Mouse (Mus musculus) forebrain, embryonic 10.5 days (tissue): ENCODE measurements around the gene Copg1. TPM values are rescaled to one million over a fixed set of nuclear protein-coding genes. Genes with fewer than 3 reads are reported as not detected.

Experiments
- DNase-seq: peaks from one replicate; pipeline ENCODE4 v3.0.0-alpha.2; 2017; ENCODE audit warnings: low spot score; ENCODE audit errors: extremely low spot score
- H3K27ac ChIP-seq: fragments of 300-500 bp; sonication (generic); 2 replicates; pipeline ENCODE4 v1.5.1; 2016; ENCODE audit warnings: mild to moderate bottlenecking
- H3K27me3 ChIP-seq: fragments of 300-500 bp; sonication (generic); 2 replicates; pipeline ENCODE4 v1.6.1; 2016; ENCODE audit warnings: mild to moderate bottlenecking; ENCODE audit not compliant: poor library complexity, severe bottlenecking
- H3K36me3 ChIP-seq: fragments of 300-500 bp; sonication (generic); replicated peaks from 2 replicates; pipeline ENCODE4 v1.6.1; 2016; ENCODE audit warnings: mild to moderate bottlenecking, moderate library complexity
- H3K4me1 ChIP-seq: fragments of 300-500 bp; sonication (generic); 2 replicates; pipeline ENCODE4 v1.6.1; 2016
- H3K4me3 ChIP-seq: fragments of 300-500 bp; sonication (generic); 2 replicates; pipeline ENCODE4 v1.5.1; 2016; ENCODE audit warnings: mild to moderate bottlenecking, moderate library complexity
- H3K9me3 ChIP-seq: fragments of 300-500 bp; sonication (generic); 2 replicates; pipeline ENCODE4 v1.6.1; 2016; ENCODE audit warnings: mild to moderate bottlenecking, moderate library complexity
- WGBS: fragments of 180-500 bp; shearing (Covaris S2); methylation state at CpG from one replicate; pipeline ENCODE4 v1.1.7; 2016; 5-methylcytosine and 5-hydroxymethylcytosine counted together
- polyA plus RNA-seq: library from polyadenylated mRNA; unstranded; fragments of >200 nt; fragmentation: Nextera tagmentation; extraction: Ambion mirVana; gene quantifications from 2 replicates; pipeline ENCODE4 v1.2.1, GENCODE M21; 2016

The Copg1 gene
- polyA plus RNA-seq, 1 experiment from 2014 or later = 152 TPM

GRCm38 (mm10) chr6:87882221-87882620 lies 5.4 kb upstream of the Copg1 start:
- no peak for DNase-seq
- 83% methylated on average over 3 of the region's 3 CpGs for WGBS

GRCm38 (mm10) chr6:87882816-87883215 lies 4.8 kb upstream of the Copg1 start:
- no peaks in the 10 kb centered on the region for H3K9me3 ChIP-seq
- 74% methylated on average over 4 of the region's 4 CpGs for WGBS

More at GRCm38 (mm10) chr6:87882221-87882620, 5.4 kb upstream of the Copg1 start:
- H3K4me1 ChIP-seq = no peaks in the 10 kb centered on the region
- H3K27ac ChIP-seq = no peak overlapping the region
- no peaks in the 10 kb centered on the region for H3K9me3 ChIP-seq
- no peaks in the 10 kb centered on the region for H3K36me3 ChIP-seq
- no peaks in the 10 kb centered on the region for H3K27me3 ChIP-seq
- H3K4me3 ChIP-seq = no peak overlapping the region

DNA sequence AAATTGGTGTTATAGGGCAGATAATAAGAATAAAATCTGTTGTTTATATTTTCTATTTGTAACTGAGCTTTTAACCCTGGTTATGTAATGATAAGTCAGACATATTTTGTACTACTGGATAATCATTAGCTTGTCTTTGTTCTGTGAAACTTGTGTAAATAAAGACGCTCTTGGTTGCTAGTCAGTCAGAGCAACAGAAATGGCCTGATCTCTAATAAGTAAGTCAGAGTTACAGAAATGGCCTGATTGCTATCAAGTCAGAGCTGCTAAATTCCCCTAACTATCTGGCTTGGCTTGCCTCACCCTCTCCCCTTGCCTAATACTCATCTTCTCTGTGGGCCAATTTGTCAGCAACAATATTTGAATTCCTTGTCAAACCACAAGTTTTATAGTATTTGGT lies 893 bp upstream of the Copg1 start:
- no peaks in the 10 kb centered on the region for H3K9me3 ChIP-seq
- no peak overlapping the region for H3K27ac ChIP-seq
- WGBS = 98% methylated on average over 1 of the region's 1 CpGs

More at GRCm38 (mm10) chr6:87882816-87883215, 4.8 kb upstream of the Copg1 start:
- Histone ChIP-seq H3K27me3 (no peaks in the 10 kb centered on the region), H3K36me3 (no peaks in the 10 kb centered on the region), H3K27ac (no peak overlapping the region), H3K4me1 (no peaks in the 10 kb centered on the region), H3K4me3 (no peak overlapping the region)
- DNase-seq = no peak

GRCm38 (mm10) chr6:87893931-87894330 lies 6.3 kb downstream of the Copg1 start:
- Histone ChIP-seq H3K36me3 (peaks cover 100% of the 10 kb centered on the region), H3K4me3 (no peak overlapping the region), H3K4me1 (peaks cover 2% of the 10 kb centered on the region), H3K27ac (no peak overlapping the region), H3K27me3 (no peaks in the 10 kb centered on the region), H3K9me3 (no peaks in the 10 kb centered on the region)
- WGBS = 95% methylated on average over 7 of the region's 7 CpGs
- no peak for DNase-seq

More for the DNA sequence above, 893 bp upstream of the Copg1 start:
- Histone ChIP-seq H3K27me3 (no peaks in the 10 kb centered on the region), H3K36me3 (peaks cover 30% of the 10 kb centered on the region), H3K4me3 (no peak overlapping the region), H3K4me1 (peaks cover 10% of the 10 kb centered on the region)
- no peak for DNase-seq

DNA sequence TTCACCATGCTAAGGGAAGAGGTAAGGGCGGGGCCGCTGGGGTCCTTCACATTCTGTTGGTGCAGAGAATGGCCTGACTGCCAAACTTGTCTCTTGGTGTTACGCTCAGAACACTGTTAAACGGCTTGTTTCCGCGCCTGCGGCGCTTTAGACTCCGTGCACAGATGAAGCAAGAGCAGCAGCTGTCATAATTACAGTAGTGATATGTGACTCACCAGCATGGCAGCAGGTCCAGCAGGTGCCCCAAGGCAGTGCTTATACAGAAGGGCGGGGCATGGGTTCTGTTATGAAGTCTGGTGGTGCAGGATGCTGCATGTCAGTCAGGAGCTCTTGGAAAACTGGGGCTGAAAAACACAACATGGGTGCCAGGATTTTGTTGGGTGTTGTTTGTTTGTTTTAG lies 10.4 kb downstream of the Copg1 start:
- H3K4me1 ChIP-seq = no peaks in the 10 kb centered on the region
- no peak overlapping the region for H3K4me3 ChIP-seq
- H3K27ac ChIP-seq = no peak overlapping the region
- H3K27me3 ChIP-seq = no peaks in the 10 kb centered on the region
- WGBS = 97% methylated on average over 10 of the region's 10 CpGs
- H3K9me3 ChIP-seq = no peaks in the 10 kb centered on the region
- H3K36me3 ChIP-seq = peaks cover 100% of the 10 kb centered on the region
- no peak for DNase-seq

GRCm38 (mm10) chr6:87906632-87907031 lies 19.0 kb downstream of the Copg1 start:
- H3K36me3 ChIP-seq = peaks cover 99% of the 10 kb centered on the region
- H3K4me3 ChIP-seq = no peak overlapping the region
- no peak overlapping the region for H3K27ac ChIP-seq
- no peaks in the 10 kb centered on the region for H3K9me3 ChIP-seq
- H3K4me1 ChIP-seq = no peaks in the 10 kb centered on the region
- DNase-seq = no peak
- H3K27me3 ChIP-seq = no peaks in the 10 kb centered on the region
- 72% methylated on average over 5 of the region's 5 CpGs for WGBS

- Histone ChIP-seq H3K4me3 (no peak overlapping the region), H3K9me3 (no peaks in the 10 kb centered on the region), H3K27ac (no peak overlapping the region), H3K4me1 (peaks cover 13% of the 10 kb centered on the region), H3K36me3 (peaks cover 92% of the 10 kb centered on the region), H3K27me3 (no peaks in the 10 kb centered on the region)
- DNase-seq = no peak
- WGBS = 89% methylated on average over 6 of the region's 6 CpGs
These were observed 21.6 kb downstream of the Copg1 start for GRCm38 (mm10) chr6:87909181-87909580.

GRCm38 (mm10) chr6:87911559-87911958 lies 23.9 kb downstream of the Copg1 start:
- no peak for DNase-seq
- peaks cover 76% of the 10 kb centered on the region for H3K36me3 ChIP-seq
- 88% methylated on average over 6 of the region's 6 CpGs for WGBS

GRCm38 (mm10) chr6:87913661-87914325 lies 26.2 kb downstream of the Copg1 start, which contains the start of gene Hmces:
Hmces (plus strand) TSS chr6:87913935.
- Histone ChIP-seq H3K36me3 (peaks cover 76% of the 10 kb centered on the region), H3K4me3 (peak within 1 kb of the TSS; percentile 88), H3K4me1 (peaks cover 28% of the 10 kb centered on the region), H3K9me3 (no peaks in the 10 kb centered on the region), H3K27ac (peak within 1 kb of the TSS; percentile 92), H3K27me3 (no peaks in the 10 kb centered on the region)
- under 1% methylated on average over 50 of the region's 62 CpGs for WGBS
- peak; percentile 70 for DNase-seq

More at GRCm38 (mm10) chr6:87911559-87911958, 23.9 kb downstream of the Copg1 start:
- H3K9me3 ChIP-seq = no peaks in the 10 kb centered on the region
- no peak overlapping the region for H3K27ac ChIP-seq
- H3K4me3 ChIP-seq = no peak overlapping the region
- H3K27me3 ChIP-seq = no peaks in the 10 kb centered on the region
- peaks cover 28% of the 10 kb centered on the region for H3K4me1 ChIP-seq

DNA sequence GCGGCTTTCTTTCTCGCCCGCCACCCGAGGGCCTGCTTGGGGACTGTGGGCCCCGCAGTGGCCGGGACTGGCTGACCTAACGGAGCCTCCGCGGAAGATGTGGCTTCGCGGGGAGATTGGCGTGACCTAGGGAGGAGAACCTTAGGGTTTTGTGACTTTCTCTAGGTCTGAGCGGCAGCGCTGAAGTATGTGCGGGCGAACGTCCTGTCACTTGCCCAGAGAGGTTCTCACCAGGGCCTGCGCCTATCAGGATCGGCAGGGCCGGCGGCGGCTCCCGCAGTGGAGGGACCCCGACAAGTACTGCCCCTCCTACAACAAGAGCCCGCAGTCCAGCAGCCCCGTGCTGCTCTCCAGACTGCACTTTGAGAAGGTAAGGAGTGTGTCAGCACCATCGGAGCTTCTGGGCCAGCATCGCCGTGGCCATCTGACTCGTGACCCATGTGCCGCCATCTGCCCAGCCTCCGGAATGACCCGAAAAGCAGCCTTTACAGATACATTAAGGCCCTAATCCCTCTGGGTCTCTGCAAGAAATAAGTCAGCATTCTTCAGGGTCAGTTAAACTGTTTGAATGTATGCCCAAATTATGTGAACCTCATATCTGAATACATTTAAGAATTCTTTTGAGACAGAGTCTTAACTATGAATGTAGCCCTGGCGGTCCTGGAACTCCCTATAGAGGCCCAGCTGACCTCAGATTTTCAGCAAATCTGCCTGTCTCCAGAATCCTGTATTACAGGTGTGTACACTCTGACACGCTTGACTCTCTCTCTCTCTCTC lies 26.9 kb downstream of the Copg1 start:
- peak; percentile 53 for DNase-seq
- Histone ChIP-seq H3K36me3 (peaks cover 76% of the 10 kb centered on the region), H3K9me3 (no peaks in the 10 kb centered on the region), H3K4me1 (peaks cover 28% of the 10 kb centered on the region), H3K4me3 (peak overlapping the region; percentile 88), H3K27me3 (no peaks in the 10 kb centered on the region), H3K27ac (peak overlapping the region; percentile 92)
- 4% methylated on average over 35 of the region's 35 CpGs for WGBS

- no peaks in the 10 kb centered on the region for H3K27me3 ChIP-seq
- peaks cover 28% of the 10 kb centered on the region for H3K4me1 ChIP-seq
- H3K9me3 ChIP-seq = no peaks in the 10 kb centered on the region
- no peak overlapping the region for H3K27ac ChIP-seq
- H3K36me3 ChIP-seq = peaks cover 75% of the 10 kb centered on the region
- WGBS = 90% methylated on average over 5 of the region's 5 CpGs
- no peak for DNase-seq
- no peak overlapping the region for H3K4me3 ChIP-seq
These were observed 28.3 kb downstream of the Copg1 start for GRCm38 (mm10) chr6:87915939-87916338.

DNA sequence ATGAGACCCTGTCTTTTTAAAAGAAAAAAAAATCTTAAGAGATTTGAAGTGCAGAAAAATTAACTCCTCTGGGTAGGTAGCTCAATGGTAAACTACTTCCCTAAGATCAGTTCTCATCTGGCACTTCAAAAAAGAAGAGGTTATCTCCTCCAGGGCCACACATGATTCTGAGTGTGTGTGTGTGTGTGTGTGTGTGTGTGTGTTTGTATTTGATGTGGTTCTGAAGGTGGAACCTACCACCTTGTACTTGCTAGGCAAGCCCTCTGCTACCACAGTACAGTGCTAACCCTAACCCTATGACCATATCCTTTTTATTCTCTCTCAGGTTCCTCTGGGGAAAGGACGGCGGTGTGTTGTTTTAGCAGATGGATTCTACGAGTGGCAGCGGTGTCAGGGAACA lies 33.6 kb downstream of the Copg1 start:
- Histone ChIP-seq H3K36me3 (peaks cover 95% of the 10 kb centered on the region), H3K4me3 (no peak overlapping the region), H3K4me1 (no peaks in the 10 kb centered on the region), H3K9me3 (no peaks in the 10 kb centered on the region), H3K27ac (no peak overlapping the region), H3K27me3 (no peaks in the 10 kb centered on the region)
- 94% methylated on average over 4 of the region's 4 CpGs for WGBS
- DNase-seq = no peak

- H3K27ac ChIP-seq = no peak overlapping the region
- 89% methylated on average over 1 of the region's 1 CpGs for WGBS
- no peaks in the 10 kb centered on the region for H3K9me3 ChIP-seq
- no peak overlapping the region for H3K4me3 ChIP-seq
- peaks cover 84% of the 10 kb centered on the region for H3K36me3 ChIP-seq
- H3K27me3 ChIP-seq = no peaks in the 10 kb centered on the region
- DNase-seq = no peak
- H3K4me1 ChIP-seq = no peaks in the 10 kb centered on the region
These were observed 36.0 kb downstream of the Copg1 start for GRCm38 (mm10) chr6:87923624-87924023.
